Mouse (Mus musculus) ES-Bruce4 (cell line): ENCODE data around the gene Napsa.

Source experiments
- CTCF ChIP-seq: IDR thresholded peaks from one replicate; pipeline ENCODE4 v1.8.1; 2011; ENCODE audit warnings: low read depth, low read length
- EP300 ChIP-seq: IDR thresholded peaks from 2 replicates; pipeline ENCODE4 v1.6.1; 2011; ENCODE audit warnings: low read depth, low read length; ENCODE audit not compliant: insufficient read depth
- POLR2A ChIP-seq: IDR thresholded peaks from one replicate; pipeline ENCODE4 v1.8.1; 2011; ENCODE audit warnings: low read length; ENCODE audit not compliant: insufficient read depth

DNA sequence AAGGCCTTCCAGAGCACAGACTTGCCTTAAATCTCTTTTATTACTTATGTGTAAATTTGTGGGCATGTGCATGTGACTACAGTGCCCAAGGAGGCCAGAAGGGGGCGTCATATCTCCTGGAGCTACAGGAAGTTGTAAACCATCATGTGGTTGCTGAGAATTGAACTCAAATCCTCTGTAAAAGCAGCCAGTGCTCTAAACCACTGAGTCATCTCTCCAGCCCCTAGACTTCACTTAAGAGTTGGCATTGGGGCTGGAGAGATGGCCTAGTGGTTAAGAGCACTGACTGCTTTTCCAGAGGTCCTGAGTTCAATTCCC, 53.8 kb downstream of the Napsa start:
- TF ChIP-seq CTCF: no peak
- TF ChIP-seq POLR2A: no peak
- TF ChIP-seq EP300: no peak
